Mouse (Mus musculus): Measurements from ENCODE around the gene Zfp42.
"Not testable (repeated sequence)": the region's sequence is repeated elsewhere in the genome, so short reads cannot be mapped to it uniquely, and the experiment has no call there.

The Zfp42 gene

DNA sequence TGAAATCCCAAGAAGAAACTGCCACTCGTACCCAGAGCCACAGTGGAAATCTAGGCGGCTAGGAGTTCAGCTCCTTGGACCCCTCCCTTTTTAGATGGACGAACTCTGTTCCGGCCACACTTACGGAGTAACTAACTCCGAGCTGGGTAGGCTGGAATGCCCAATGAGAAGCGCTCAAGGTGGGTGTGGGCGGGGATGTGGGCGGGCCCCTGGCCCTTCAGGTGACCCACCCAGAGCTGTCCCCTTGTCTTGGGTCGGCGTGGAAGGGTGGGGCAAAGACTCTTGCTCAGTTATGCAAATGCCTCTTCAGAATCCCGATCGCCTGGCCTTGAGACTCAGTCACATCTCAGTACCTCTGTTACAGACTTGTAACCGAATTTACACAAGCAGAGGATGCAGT is at the start of gene Zfp42:
Zfp42 (minus strand) TSS at position 85 of the 400 bp plus-strand sequence.
- in situ Hi-C loops (cut with MseI, MboI), result loop anchor here in 1 of 2 experiments (10.0 kb wide), 1 partner anchor 122 kb away; the partner anchor contains the start of gene Triml2

DNA sequence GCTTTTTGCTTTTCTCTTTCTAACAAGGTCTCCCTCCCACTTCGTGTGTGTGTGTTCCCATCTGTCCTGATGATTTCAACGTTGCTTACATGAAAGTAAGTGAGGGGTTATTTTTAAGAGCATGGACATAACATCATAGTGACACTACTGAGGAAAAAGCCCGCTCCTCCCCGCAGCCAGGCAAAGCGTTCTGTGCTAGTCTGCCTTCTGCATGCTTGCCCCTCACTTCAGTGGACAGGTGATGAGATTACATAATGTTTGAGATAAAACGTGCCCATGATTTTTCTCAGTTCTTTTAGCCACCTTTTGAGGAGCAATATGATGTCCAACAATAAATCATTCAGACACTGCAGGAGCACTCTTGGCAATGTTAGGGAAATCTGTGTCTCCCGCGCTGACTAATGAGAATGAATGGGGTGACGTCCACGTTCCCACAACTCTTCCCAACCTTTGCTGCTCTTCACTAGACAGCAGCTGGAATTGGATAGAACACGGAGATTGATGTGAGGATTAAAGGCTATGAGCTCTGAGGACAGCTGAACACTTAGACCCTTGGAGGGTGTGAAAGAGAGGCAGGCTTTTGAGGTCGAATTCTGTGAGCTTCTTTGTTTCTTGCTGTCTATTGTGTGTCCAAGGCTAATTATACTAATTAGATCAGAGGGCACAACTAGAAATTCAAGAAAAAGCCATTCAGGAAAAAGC is 49.4 kb upstream of the Zfp42 start:
- in situ Hi-C loops (cut with MseI, MboI), result no loop called here

DNA sequence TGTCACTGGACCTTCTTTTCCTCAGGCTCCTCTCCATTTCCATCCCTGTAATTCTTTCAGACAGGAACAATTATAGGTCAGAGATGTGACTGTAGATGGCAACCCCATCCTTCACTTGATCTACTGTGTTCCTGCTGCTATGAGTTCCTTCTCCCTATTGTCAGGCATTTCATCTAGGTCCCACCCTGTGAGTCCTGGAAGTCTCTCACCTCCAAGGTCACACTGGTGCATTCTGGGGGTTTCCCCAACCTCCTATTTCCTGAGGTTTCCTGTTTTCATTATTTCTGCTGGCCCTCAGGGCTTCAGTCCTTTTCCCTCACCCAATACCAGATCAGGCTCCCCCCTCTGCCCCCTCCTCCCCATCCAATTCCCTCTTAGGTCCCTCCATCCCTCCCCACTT is 45.5 kb upstream of the Zfp42 start:
- in situ Hi-C loops (cut with MseI, MboI), result not testable (repeated sequence)

- in situ Hi-C loops (cut with MseI, MboI), result no loop called here
These were observed 31.8 kb upstream of the Zfp42 start for GRCm38 (mm10) chr8:43338555-43338954.

- in situ Hi-C loops (cut with MseI, MboI), result no loop called here
These were observed 26.7 kb upstream of the Zfp42 start for GRCm38 (mm10) chr8:43333465-43333864.

DNA sequence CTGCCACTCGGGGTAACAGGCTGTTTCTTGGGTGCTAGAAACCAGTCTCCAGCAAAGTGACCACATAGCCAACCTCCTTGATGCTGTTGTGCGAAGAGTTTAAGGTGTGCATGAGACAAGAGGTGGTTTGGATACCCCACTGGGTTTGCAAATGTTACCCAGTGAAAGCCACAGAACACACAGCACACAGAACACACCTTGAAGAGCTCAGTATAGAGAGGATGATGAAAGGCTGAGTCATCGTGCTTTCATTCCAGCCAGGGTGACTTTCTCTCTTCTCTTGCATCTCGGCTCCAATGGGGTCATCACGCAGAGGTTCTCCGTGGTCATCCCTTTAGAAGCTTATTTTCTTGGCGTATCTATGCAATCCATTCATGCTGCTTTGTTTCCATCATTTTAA is 24.9 kb upstream of the Zfp42 start:
- in situ Hi-C loops (cut with MseI, MboI), result no loop called here

DNA sequence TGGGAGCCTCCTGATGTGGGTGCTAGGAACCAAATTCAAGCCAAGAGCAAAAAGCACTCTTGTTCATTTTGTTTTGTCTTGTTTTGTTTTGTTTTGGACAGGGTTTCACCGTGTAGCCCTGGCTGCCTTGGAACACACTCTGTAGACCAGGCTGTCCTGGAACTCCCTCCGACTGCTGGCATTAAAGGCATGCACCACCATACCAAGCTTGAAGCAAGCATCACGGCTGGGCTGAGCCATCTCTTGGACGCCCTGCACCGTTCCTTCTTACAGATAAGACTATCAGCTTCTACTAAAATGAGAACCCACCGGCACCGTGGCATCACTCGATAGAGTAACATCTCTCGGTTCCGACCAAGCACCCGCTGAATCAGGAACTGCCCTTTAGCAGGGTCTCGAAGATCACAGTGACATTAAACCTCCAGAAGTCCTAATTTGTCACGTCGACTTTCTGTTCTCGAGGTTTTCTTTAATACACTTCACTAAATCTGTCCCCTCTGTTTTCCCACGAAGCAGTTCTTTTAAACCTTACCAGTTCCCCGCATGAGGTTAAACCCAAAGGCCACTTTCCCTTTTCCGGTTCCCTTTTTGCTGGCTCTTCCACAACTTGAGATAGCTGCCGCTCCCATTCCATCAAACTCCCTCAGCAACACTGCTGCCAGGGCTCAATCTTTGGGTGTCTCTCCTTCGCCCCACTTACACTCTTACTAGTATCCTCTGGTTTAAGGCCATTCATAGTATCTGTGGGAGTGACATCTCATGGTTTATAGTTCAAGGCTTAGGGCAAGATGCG is 23.3 kb upstream of the Zfp42 start:
- in situ Hi-C loops (cut with MseI, MboI), result loop anchor here in 1 of 2 experiments (10.0 kb wide), 1 partner anchor 145 kb away; the partner anchor contains the start of gene Triml2

- in situ Hi-C loops (cut with MseI, MboI), result loop anchor here in 1 of 2 experiments (10.0 kb wide), 1 partner anchor 144 kb away; the partner anchor contains the start of gene Triml2
These were observed 21.9 kb upstream of the Zfp42 start for GRCm38 (mm10) chr8:43328666-43329065.

DNA sequence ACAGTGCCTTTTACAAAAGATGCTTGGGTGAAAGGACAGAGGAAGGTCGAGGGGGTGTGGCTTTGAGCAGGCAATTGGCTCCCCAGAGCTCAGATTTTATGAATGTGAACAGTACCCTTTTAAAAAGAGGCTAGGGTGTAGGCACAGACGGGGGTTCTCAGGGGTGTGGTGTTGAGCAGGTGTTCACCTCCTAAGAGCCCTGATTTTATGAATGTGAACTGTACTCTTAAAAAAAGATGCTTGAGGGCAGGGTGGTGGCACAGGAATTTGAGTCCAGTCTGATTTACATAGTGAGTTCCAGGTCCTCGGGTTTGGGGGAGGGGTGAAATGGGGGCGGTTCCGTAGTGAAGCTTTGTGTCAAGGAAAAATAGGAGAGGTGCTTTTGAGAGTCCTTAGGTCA is 14.0 kb upstream of the Zfp42 start:
- in situ Hi-C loops (cut with MseI, MboI), result loop anchor here in 1 of 2 experiments (10.0 kb wide), 1 partner anchor 136 kb away; the partner anchor contains the start of gene Triml2

DNA sequence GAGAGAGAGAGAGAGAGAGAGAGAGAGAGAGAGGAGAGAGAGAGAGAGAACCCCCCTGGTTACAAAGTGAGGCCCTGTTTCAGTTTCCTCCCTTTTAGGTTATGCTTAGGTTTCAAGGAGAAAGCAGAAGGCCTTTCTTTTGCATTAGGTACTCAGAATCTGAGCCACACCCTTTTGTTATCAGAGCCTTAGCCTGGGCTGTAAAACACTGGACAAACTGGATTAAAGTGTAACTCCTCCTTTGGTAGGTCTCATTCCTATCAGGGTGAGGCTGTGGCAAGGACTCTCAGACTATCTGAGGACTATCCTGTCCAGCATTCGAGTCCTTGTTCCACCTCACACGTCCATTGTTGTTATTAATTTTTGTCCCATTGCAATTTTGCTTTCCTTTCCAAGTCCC is 1.4 kb upstream of the Zfp42 start:
- in situ Hi-C loops (cut with MseI, MboI), result loop anchor here in 1 of 2 experiments (10.0 kb wide), 1 partner anchor 123 kb away; the partner anchor contains the start of gene Triml2

DNA sequence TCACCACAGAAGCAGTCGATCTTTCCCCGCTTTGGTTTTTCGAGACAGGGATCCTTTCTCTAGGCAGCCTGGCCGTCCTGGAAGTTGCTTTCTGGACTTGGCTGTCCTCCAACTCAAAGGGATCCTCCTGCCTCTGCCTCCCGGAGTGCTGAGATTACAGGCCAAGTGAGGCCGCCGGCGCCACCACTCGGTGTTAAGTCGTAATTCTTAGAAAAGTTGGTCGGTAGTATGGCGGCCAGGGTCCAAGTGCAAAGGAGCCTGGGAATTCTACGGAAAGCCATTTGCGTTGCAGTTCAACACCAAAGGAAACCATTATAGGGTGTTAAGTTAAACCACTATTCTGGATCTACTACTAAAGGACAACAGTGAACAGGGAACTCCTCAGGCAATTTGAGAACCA is 1.1 kb downstream of the Zfp42 start:
- in situ Hi-C loops (cut with MseI, MboI), result loop anchor here in 1 of 2 experiments (10.0 kb wide), 1 partner anchor 121 kb away; the partner anchor contains the start of gene Triml2

GRCm38 (mm10) chr8:43299796-43300195 is 7.0 kb downstream of the Zfp42 start:
- in situ Hi-C loops (cut with MseI, MboI), result loop anchor here in 1 of 2 experiments (10.0 kb wide), 1 partner anchor 115 kb away; the partner anchor contains the start of gene Triml2

DNA sequence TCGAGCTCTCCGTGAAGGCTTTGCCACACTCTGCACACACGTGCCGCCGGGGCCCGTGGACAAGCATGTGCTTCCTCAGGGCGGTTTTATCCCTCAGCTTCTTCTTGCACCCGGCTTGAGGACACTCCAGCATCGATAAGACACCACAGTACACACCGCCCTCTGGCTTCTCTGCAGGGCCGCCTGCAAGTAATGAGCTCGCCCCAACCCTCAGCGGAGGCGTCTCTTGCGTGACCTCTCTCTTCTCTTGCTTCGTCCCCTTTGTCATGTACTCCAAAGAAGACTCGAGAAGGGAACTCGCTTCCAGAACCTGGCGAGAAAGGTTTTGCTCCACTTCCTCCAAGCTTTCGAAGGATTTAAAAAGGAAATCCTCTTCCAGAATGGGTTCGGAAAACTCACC is 11.0 kb downstream of the Zfp42 start:
- in situ Hi-C loops (cut with MseI, MboI), result no loop called here

GRCm38 (mm10) chr8:43294191-43294590 is 12.6 kb downstream of the Zfp42 start:
- in situ Hi-C loops (cut with MseI, MboI), result no loop called here

GRCm38 (mm10) chr8:43290424-43291111 is 16.2 kb downstream of the Zfp42 start:
- in situ Hi-C loops (cut with MseI, MboI), result no loop called here

DNA sequence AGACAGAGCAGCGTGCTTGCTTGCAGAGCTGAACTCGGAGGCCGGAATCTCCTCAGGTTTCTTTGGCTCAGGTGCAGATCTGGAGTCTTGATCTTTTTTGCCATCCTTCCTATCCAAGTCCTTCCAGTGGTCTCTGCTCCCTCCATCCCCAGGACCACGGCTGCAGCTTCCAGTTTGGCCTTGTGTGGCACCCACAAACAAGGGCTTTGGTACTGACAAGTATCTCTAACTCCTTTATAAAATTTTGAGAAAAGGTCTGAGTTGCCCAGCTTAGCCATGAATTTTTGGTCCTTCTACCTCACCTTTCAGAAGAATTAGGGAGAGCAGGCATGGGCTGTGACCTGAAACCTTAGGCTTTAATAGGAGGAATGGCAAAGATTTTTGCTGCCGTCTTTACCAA is 17.0 kb downstream of the Zfp42 start:
- in situ Hi-C loops (cut with MseI, MboI), result no loop called here

DNA sequence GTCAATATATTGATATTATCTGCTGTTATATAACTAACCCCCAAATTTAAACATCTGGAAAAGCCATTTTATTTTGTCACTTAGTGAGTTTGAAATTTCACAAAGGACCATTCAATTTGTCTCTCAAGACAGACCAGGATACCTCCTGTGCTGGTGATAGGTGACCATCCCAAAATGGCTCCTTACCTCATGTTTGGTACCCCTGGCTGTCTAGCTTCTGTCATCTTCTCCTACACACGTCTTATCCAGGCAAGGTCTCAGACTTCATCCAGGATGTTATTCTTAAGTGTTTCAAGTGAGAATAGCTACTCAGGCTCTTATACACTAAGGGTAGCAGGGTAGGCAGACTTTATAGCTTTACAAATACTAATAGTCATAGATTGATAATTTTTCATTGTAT is 17.9 kb downstream of the Zfp42 start:
- in situ Hi-C loops (cut with MseI, MboI), result no loop called here

DNA sequence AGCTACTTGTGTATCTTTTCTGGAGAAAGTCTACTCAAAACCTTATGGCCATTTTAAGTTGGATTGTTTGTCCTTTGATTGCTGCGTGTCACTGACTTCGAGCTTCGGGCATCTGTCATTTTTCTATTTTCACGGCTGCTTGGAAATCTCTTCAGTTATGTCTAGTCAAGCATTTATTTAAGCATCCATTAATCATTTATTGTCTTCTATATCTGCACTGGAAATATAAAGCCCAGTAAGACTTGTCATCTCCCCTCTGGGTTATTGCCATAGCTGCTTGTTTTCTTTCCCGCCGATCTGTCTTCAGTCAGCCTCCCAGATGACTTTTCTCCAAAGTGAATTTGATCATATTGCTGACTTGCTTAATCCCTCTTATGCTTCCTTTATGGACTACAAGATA is 19.3 kb downstream of the Zfp42 start:
- in situ Hi-C loops (cut with MseI, MboI), result no loop called here

- in situ Hi-C loops (cut with MseI, MboI), result no loop called here
These were observed 23.5 kb downstream of the Zfp42 start for GRCm38 (mm10) chr8:43283231-43283630.

DNA sequence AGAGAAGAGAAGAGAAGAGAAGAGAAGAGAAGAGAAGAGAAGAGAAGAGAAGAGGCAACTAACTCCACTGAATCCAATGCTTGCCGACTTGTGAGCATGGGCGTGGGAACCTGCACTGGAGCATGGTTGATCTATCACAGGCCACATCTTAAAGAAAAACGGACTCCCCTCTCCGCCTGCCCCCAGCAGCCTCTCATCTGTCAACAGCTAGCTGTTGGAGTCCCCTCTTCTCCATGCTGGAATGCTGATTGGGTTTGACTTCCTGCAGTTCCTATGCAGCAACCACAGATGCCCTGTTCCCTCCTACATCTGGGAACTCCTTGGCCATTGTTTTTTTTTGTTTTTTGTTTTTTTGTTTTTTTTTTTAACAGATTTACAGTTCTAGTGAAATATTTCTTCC is 28.4 kb downstream of the Zfp42 start:
- in situ Hi-C loops (cut with MseI, MboI), result no loop called here

DNA sequence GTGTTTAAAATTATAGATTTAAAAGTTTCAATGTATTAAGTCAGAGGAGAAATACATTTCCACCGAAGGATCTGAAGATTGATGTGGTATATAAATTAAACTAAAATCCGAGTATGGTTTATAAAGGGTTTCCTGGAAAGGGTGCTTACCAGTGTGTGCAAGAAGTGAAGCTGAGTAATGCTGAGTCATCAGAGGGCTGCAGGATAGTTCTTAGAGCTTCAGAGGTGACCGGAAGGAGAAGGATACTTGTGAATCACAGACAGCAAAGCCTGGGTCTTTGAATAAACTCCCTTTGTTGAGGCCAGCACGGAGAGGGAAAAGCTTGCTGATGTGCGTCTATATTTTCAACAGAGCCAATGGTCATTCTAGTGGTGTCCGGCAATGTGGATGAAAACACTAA is 45.8 kb downstream of the Zfp42 start:
- in situ Hi-C loops (cut with MseI, MboI), result no loop called here

GRCm38 (mm10) chr8:43257886-43258285 is 48.9 kb downstream of the Zfp42 start:
- in situ Hi-C loops (cut with MseI, MboI), result no loop called here
